Mouse (Mus musculus) urinary bladder, postnatal 10 days (tissue): ENCODE measurements around the gene Gm11037.

ENCODE experiments used
- DNase-seq: peaks from one replicate; pipeline ENCODE4 v3.0.0; 2022; ENCODE audit warnings: low spot score

Gm11037 gene

DNA sequence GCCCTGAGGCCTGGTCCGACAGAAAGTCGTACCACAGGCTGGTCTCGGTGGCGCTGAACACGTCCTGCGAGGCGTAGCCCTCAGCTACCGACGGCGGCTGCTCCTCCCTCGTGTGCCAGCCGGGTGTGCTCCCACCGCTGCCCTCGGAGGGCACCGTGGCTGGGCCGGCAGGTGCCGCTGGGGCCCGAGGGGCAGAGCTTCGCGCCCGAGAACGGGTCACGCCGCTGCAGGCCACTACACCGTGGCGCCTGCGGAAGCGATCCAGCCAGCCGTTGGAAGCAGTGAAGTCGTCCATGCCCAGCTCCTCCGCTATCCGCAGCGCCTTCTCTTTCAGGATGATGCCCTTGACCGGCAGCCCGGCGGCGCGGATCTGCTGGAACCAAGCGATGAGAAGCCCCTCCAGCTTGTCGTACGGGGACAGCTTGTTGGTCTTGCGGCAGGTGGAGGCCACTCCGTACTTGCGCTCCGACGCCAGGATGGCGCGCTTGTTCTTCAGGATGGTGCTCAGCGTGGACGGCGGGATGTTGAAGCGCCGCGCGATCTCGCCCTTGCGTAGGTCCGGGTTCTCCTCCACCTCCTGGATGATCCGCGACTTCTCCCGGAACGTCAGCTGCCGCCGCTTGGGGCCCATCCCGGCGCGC is 46.1 kb downstream of the Gm11037 start:
- DNase-seq = no peak

DNA sequence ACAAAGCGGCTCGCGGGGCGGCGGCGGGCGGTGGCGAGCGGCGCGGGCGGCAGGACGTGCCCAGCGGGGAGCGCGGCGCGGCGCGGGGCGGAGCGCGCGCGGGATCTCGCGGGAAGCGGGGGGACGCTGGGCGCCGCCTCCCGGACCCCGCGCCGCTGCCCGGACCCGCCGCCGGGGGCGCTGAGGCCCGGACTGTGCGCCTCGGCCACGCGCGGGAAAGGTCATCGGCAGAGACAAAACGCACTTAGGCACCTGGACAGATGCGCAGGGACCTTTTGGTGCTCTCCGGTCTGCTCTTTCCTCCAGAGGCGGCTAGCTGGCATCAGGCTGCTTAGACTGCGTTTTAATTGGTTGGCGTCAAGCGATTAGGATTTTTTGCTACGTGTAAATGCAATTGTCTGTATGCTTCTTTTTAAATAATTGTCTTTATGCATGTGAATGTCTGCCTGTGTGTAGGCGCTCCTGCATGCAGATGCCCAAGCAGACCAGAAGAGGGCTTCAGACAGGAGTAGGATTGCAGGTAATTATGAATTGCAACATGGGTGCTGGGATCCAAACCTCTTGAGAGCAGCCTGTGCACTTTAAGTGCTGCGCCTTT is 46.8 kb downstream of the Gm11037 start, which contains the start of gene Cenpb:
Cenpb (minus strand) TSS at position 78 of the 598 bp plus-strand sequence.
- DNase-seq = no peak
